Mouse (Mus musculus): ENCODE results near the gene Kcnh1.

- TF ChIP-seq GATA1 (IDR thresholded peaks at IDR 0.05; ENCODE audit: borderline replicate concordance, low read length) (no peak), CTCF (IDR thresholded peaks at IDR 0.05; ENCODE audit: low read depth, low read length) (no peak), POLR2AphosphoS5 (IDR thresholded peaks at IDR 0.05; ENCODE audit: insufficient replicate concordance, low read depth, low read length) (no peak)
Measured at GRCm38 (mm10) chr1:192179877-192180276, 10.7 kb upstream of the Kcnh1 start.

Measured in G1E (cell line).